Mouse (Mus musculus) embryonic facial prominence, embryonic 12.5 days (tissue): Measurements from ENCODE around the gene Kxd1. TPM values are rescaled to one million over a fixed set of nuclear protein-coding genes. Genes with fewer than 3 reads are reported as not detected.

ENCODE experiments used
- ATAC-seq: fragments of 200-750 bp; cut with Nextera tagmentation; 2 replicates; pipeline ENCODE4 v1.8.0; 2017; ENCODE audit not compliant: insufficient number of reproducible peaks, insufficient read depth, low FRiP score, low TSS enrichment
- H3K27ac ChIP-seq: fragments of 300-500 bp; sonication (generic); 2 replicates; pipeline ENCODE4 v1.5.1; 2016; ENCODE audit warnings: mild to moderate bottlenecking
- H3K27me3 ChIP-seq: fragments of 300-500 bp; sonication (generic); 2 replicates; pipeline ENCODE4 v1.6.1; 2016; ENCODE audit warnings: mild to moderate bottlenecking, moderate library complexity
- H3K36me3 ChIP-seq: fragments of 300-500 bp; sonication (generic); 2 replicates; pipeline ENCODE4 v1.6.1; 2016; ENCODE audit warnings: mild to moderate bottlenecking
- H3K4me1 ChIP-seq: fragments of 300-500 bp; sonication (generic); 2 replicates; pipeline ENCODE4 v1.6.1; 2016
- H3K4me2 ChIP-seq: fragments of 300-500 bp; sonication (generic); replicated peaks from 2 replicates; pipeline ENCODE4 v1.6.1; 2016; ENCODE audit warnings: mild to moderate bottlenecking, moderate library complexity
- H3K4me3 ChIP-seq: fragments of 300-500 bp; sonication (generic); 2 replicates; pipeline ENCODE4 v1.5.1; 2016; ENCODE audit warnings: mild to moderate bottlenecking
- H3K9ac ChIP-seq: fragments of 300-500 bp; sonication (generic); 2 replicates; pipeline ENCODE4 v1.6.1; 2016; ENCODE audit warnings: mild to moderate bottlenecking, moderate library complexity
- H3K9me3 ChIP-seq: fragments of 300-500 bp; sonication (generic); 2 replicates; pipeline ENCODE4 v1.6.1; 2016; ENCODE audit warnings: mild to moderate bottlenecking, moderate library complexity
- WGBS: fragments of 180-500 bp; shearing (Covaris S2); methylation state at CpG from one replicate; pipeline ENCODE4 v1.1.7; 2016; 5-methylcytosine and 5-hydroxymethylcytosine counted together
- polyA plus RNA-seq: library from polyadenylated mRNA; unstranded; fragments of >200 nt; fragmentation: Nextera tagmentation; extraction: Ambion mirVana; gene quantifications from 2 replicates; pipeline ENCODE4 v1.2.1, GENCODE M21; 2016

The Kxd1 gene
- polyA plus RNA-seq, 1 experiment from 2014 or later, result 54.7 TPM

GRCm38 (mm10) chr8:70560564-70560963, 32.8 kb upstream of the Kxd1 start:
- 76% methylated on average over 3 of the region's 3 CpGs for WGBS
- Histone ChIP-seq H3K27me3 (no peaks in the 10 kb centered on the region), H3K27ac (no peak overlapping the region), H3K4me1 (no peaks in the 10 kb centered on the region), H3K4me2 (no peak overlapping the region), H3K36me3 (no peaks in the 10 kb centered on the region), H3K9ac (no peak overlapping the region), H3K4me3 (no peak overlapping the region), H3K9me3 (no peaks in the 10 kb centered on the region)
- ATAC-seq, result no peak

- no peak overlapping the region for H3K27ac ChIP-seq
- no peak overlapping the region for H3K4me3 ChIP-seq
- H3K4me1 ChIP-seq, result no peaks in the 10 kb centered on the region
- H3K27me3 ChIP-seq, result no peaks in the 10 kb centered on the region
- no peak for ATAC-seq
- no peak overlapping the region for H3K9ac ChIP-seq
- no peaks in the 10 kb centered on the region for H3K9me3 ChIP-seq
- WGBS, result 94% methylated on average over 2 of the region's 2 CpGs
- H3K36me3 ChIP-seq, result no peaks in the 10 kb centered on the region
- H3K4me2 ChIP-seq, result no peak overlapping the region
These were observed 32.3 kb upstream of the Kxd1 start for GRCm38 (mm10) chr8:70560096-70560495.

- H3K36me3 ChIP-seq, result no peaks in the 10 kb centered on the region; the same call in 1 of the 2 replicates
- H3K4me1 ChIP-seq, result no peaks in the 10 kb centered on the region
- H3K9ac ChIP-seq, result no peak overlapping the region
- ATAC-seq, result no peak
- H3K27me3 ChIP-seq, result no peaks in the 10 kb centered on the region
- H3K4me2 ChIP-seq, result no peak overlapping the region
- no peak overlapping the region for H3K4me3 ChIP-seq
- no peaks in the 10 kb centered on the region for H3K9me3 ChIP-seq
- whole genome bisulfite sequencing, result 71% methylated on average over 3 of the region's 3 CpGs
- no peak overlapping the region for H3K27ac ChIP-seq
These were observed 31.2 kb upstream of the Kxd1 start for GRCm38 (mm10) chr8:70558983-70559382.

GRCm38 (mm10) chr8:70558334-70558733, 30.6 kb upstream of the Kxd1 start:
- WGBS, result 79% methylated on average over 4 of the region's 4 CpGs
- H3K36me3 ChIP-seq, result no peaks in the 10 kb centered on the region; the same call in 1 of the 2 replicates
- H3K9me3 ChIP-seq, result no peaks in the 10 kb centered on the region
- no peak overlapping the region for H3K9ac ChIP-seq
- no peak overlapping the region for H3K27ac ChIP-seq
- no peak for ATAC-seq
- no peak overlapping the region for H3K4me2 ChIP-seq
- H3K4me3 ChIP-seq, result no peak overlapping the region
- H3K27me3 ChIP-seq, result no peaks in the 10 kb centered on the region
- H3K4me1 ChIP-seq, result no peaks in the 10 kb centered on the region

- WGBS, result 91% methylated on average over 4 of the region's 4 CpGs
- Histone ChIP-seq H3K27ac (no peak overlapping the region), H3K9ac (no peak overlapping the region), H3K36me3 (no peaks in the 10 kb centered on the region; the same call in 1 of the 2 replicates), H3K27me3 (no peaks in the 10 kb centered on the region), H3K4me1 (no peaks in the 10 kb centered on the region), H3K4me3 (no peak overlapping the region), H3K4me2 (no peak overlapping the region), H3K9me3 (no peaks in the 10 kb centered on the region)
- no peak for ATAC-seq
These were observed 27.5 kb upstream of the Kxd1 start for GRCm38 (mm10) chr8:70555079-70555747.

GRCm38 (mm10) chr8:70553740-70554139, 26.0 kb upstream of the Kxd1 start:
- ATAC-seq, result no peak
- Histone ChIP-seq H3K4me3 (no peak overlapping the region), H3K4me2 (no peak overlapping the region), H3K9me3 (no peaks in the 10 kb centered on the region), H3K9ac (no peak overlapping the region), H3K27ac (no peak overlapping the region), H3K36me3 (peaks cover 3% of the 10 kb centered on the region; the same call in 1 of the 2 replicates), H3K27me3 (no peaks in the 10 kb centered on the region), H3K4me1 (no peaks in the 10 kb centered on the region)

GRCm38 (mm10) chr8:70552836-70553235, 25.1 kb upstream of the Kxd1 start:
- H3K9me3 ChIP-seq, result no peaks in the 10 kb centered on the region
- ATAC-seq, result no peak
- H3K4me2 ChIP-seq, result no peak overlapping the region
- WGBS, result 83% methylated on average over 1 of the region's 1 CpGs
- no peak overlapping the region for H3K27ac ChIP-seq
- H3K4me3 ChIP-seq, result no peak overlapping the region
- H3K36me3 ChIP-seq, result peaks cover 3% of the 10 kb centered on the region; the same call in 1 of the 2 replicates
- H3K4me1 ChIP-seq, result no peaks in the 10 kb centered on the region
- no peak overlapping the region for H3K9ac ChIP-seq
- H3K27me3 ChIP-seq, result no peaks in the 10 kb centered on the region

- no peak overlapping the region for H3K27ac ChIP-seq
These were observed 23.9 kb upstream of the Kxd1 start for GRCm38 (mm10) chr8:70551558-70552161.

GRCm38 (mm10) chr8:70549412-70550184, 21.8 kb upstream of the Kxd1 start:
- Histone ChIP-seq H3K9me3 (no peaks in the 10 kb centered on the region), H3K27me3 (no peaks in the 10 kb centered on the region), H3K4me2 (no peak overlapping the region), H3K9ac (no peak overlapping the region), H3K36me3 (0 out of 2 replicates have a peak, but pooled peaks cover 3% of the 10 kb centered on the region), H3K4me3 (no peak overlapping the region), H3K27ac (no peak overlapping the region), H3K4me1 (no peaks in the 10 kb centered on the region)
- WGBS, result 95% methylated on average over 10 of the region's 10 CpGs
- no peak for ATAC-seq

More at GRCm38 (mm10) chr8:70551558-70552161, 23.9 kb upstream of the Kxd1 start:
- no peak for ATAC-seq
- Histone ChIP-seq H3K4me2 (no peak overlapping the region), H3K9me3 (no peaks in the 10 kb centered on the region), H3K27me3 (no peaks in the 10 kb centered on the region), H3K4me1 (no peaks in the 10 kb centered on the region), H3K9ac (no peak overlapping the region), H3K4me3 (no peak overlapping the region), H3K36me3 (peaks cover 3% of the 10 kb centered on the region; the same call in 1 of the 2 replicates)
- WGBS, result 67% methylated on average over 3 of the region's 3 CpGs

- Histone ChIP-seq H3K27ac (no peak overlapping the region), H3K27me3 (no peaks in the 10 kb centered on the region), H3K4me1 (no peaks in the 10 kb centered on the region), H3K4me3 (no peak overlapping the region), H3K9ac (no peak overlapping the region), H3K4me2 (no peak overlapping the region), H3K36me3 (0 out of 2 replicates have a peak, but pooled peaks cover 3% of the 10 kb centered on the region), H3K9me3 (no peaks in the 10 kb centered on the region)
- no peak for ATAC-seq
- 88% methylated on average over 6 of the region's 6 CpGs for WGBS
These were observed 20.0 kb upstream of the Kxd1 start for GRCm38 (mm10) chr8:70547762-70548161.

GRCm38 (mm10) chr8:70546412-70546811, 18.7 kb upstream of the Kxd1 start:
- Histone ChIP-seq H3K27ac (no peak overlapping the region), H3K9ac (no peak overlapping the region), H3K4me1 (peaks cover 5% of the 10 kb centered on the region; the same call in 1 of the 2 replicates), H3K4me2 (no peak overlapping the region), H3K27me3 (no peaks in the 10 kb centered on the region), H3K4me3 (no peak overlapping the region), H3K9me3 (no peaks in the 10 kb centered on the region), H3K36me3 (0 out of 2 replicates have a peak, but pooled peaks cover 3% of the 10 kb centered on the region)
- ATAC-seq, result no peak
- 82% methylated on average over 4 of the region's 4 CpGs for WGBS
